Mouse (Mus musculus): Measurements from ENCODE around the gene Frs3. TPM values are rescaled to one million over a fixed set of nuclear protein-coding genes. Genes with fewer than 3 reads are reported as not detected.
A peak's percentile ranks its signal among the peaks of the same experiment; 100 is the strongest.

Gene Frs3
- total and polyA plus RNA-seq, 2 experiments from 2014 or later: 58.8 to 143 TPM

- H3K27ac ChIP-seq: no peak overlapping the region
- H3K9me3 ChIP-seq (ENCODE audit: low read length): no peaks in the 10 kb centered on the region
- ATAC-seq: no peak
- no peak overlapping the region for H3K4me3 ChIP-seq (ENCODE audit: low read length)
- no peak for TF ChIP-seq CTCF (IDR thresholded peaks at IDR 0.05; ENCODE audit: low read depth)
- DNase-seq (ENCODE audit: low spot score): no peak
- H3K4me2 ChIP-seq (ENCODE audit: low read depth, low read length): no peak overlapping the region
- no peak overlapping the region for H3K9ac ChIP-seq (replicated peaks; ENCODE audit: low read length)
- H3K4me1 ChIP-seq (ENCODE audit: insufficient read depth, low read length): no peaks in the 10 kb centered on the region
- no peaks in the 10 kb centered on the region for H3K27me3 ChIP-seq (ENCODE audit: insufficient read depth, low read length)
- 81% methylated on average over 4 of the region's 4 CpGs for WGBS
- no peaks in the 10 kb centered on the region for H3K36me3 ChIP-seq (ENCODE audit: insufficient read depth, low read length)
Observed at GRCm38 (mm10) chr17:47721183-47721582, 32.4 kb downstream of the Frs3 start.

GRCm38 (mm10) chr17:47726566-47726965 is 37.7 kb downstream of the Frs3 start, which contains the start of gene Pgc:
TSS of gene Pgc (plus strand) at chr17:47726842.
- ATAC-seq: no peak
- 76% methylated on average over 11 of the region's 11 CpGs for WGBS
- Histone ChIP-seq H3K27ac (no peak within 1 kb of the TSS), H3K4me2 (ENCODE audit: low read depth, low read length) (no peak within 1 kb of the TSS), H3K4me1 (ENCODE audit: insufficient read depth, low read length) (no peaks in the 10 kb centered on the region), H3K4me3 (ENCODE audit: low read length) (no peak within 1 kb of the TSS), H3K9me3 (ENCODE audit: low read length) (no peaks in the 10 kb centered on the region), H3K9ac (replicated peaks; ENCODE audit: low read length) (no peak within 1 kb of the TSS), H3K27me3 (ENCODE audit: insufficient read depth, low read length) (no peaks in the 10 kb centered on the region), H3K36me3 (ENCODE audit: insufficient read depth, low read length) (no peaks in the 10 kb centered on the region)
- no peak for DNase-seq (ENCODE audit: low spot score)
- TF ChIP-seq CTCF (IDR thresholded peaks at IDR 0.05; ENCODE audit: low read depth): no peak

- Histone ChIP-seq H3K4me2 (ENCODE audit: low read depth, low read length) (no peak overlapping the region), H3K27ac (no peak overlapping the region), H3K9me3 (ENCODE audit: low read length) (no peaks in the 10 kb centered on the region), H3K4me3 (ENCODE audit: low read length) (no peak overlapping the region), H3K27me3 (ENCODE audit: insufficient read depth, low read length) (no peaks in the 10 kb centered on the region), H3K36me3 (ENCODE audit: insufficient read depth, low read length) (no peaks in the 10 kb centered on the region), H3K4me1 (ENCODE audit: insufficient read depth, low read length) (no peaks in the 10 kb centered on the region), H3K9ac (replicated peaks; ENCODE audit: low read length) (no peak overlapping the region)
- DNase-seq (ENCODE audit: low spot score) (no peak), ATAC-seq (no peak)
- WGBS: 50% methylated on average over 24 of the region's 24 CpGs
- peak; percentile 29 for TF ChIP-seq CTCF (IDR thresholded peaks at IDR 0.05; ENCODE audit: low read depth)
Observed at GRCm38 (mm10) chr17:47730633-47731575, 42.1 kb downstream of the Frs3 start.

GRCm38 (mm10) chr17:47735553-47736100 is 46.8 kb downstream of the Frs3 start:
- ATAC-seq: no peak
- 75% methylated on average over 14 of the region's 14 CpGs for WGBS
- TF ChIP-seq CTCF (IDR thresholded peaks at IDR 0.05; ENCODE audit: low read depth): no peak

GRCm38 (mm10) chr17:47736856-47737255 is 48.0 kb downstream of the Frs3 start, which contains the start of gene Tfeb:
TSS of gene Tfeb (plus strand) at chr17:47737030.
- H3K9ac ChIP-seq (replicated peaks; ENCODE audit: low read length): peak within 1 kb of the TSS; percentile 53
- H3K36me3 ChIP-seq (ENCODE audit: insufficient read depth, low read length): no peaks in the 10 kb centered on the region
- H3K27ac ChIP-seq: peak within 1 kb of the TSS; percentile 69
- H3K27me3 ChIP-seq (ENCODE audit: insufficient read depth, low read length): no peaks in the 10 kb centered on the region
- H3K4me1 ChIP-seq (ENCODE audit: insufficient read depth, low read length): 0 out of 2 replicates have a peak, but pooled peaks cover 5% of the 10 kb centered on the region
- TF ChIP-seq CTCF (IDR thresholded peaks at IDR 0.05; ENCODE audit: low read depth): peak; percentile 80
- no peaks in the 10 kb centered on the region for H3K9me3 ChIP-seq (ENCODE audit: low read length)
- peak within 1 kb of the TSS; percentile 95 for H3K4me2 ChIP-seq (ENCODE audit: low read depth, low read length)
- H3K4me3 ChIP-seq (ENCODE audit: low read length): peak within 1 kb of the TSS; percentile 61
- WGBS: 2% methylated on average over 43 of the region's 47 CpGs
- ATAC-seq (peak; percentile 74), DNase-seq (ENCODE audit: low spot score) (peak; percentile 96)

More at GRCm38 (mm10) chr17:47735553-47736100, 46.8 kb downstream of the Frs3 start:
- no peak overlapping the region for H3K4me2 ChIP-seq (ENCODE audit: low read depth, low read length)
- no peaks in the 10 kb centered on the region for H3K36me3 ChIP-seq (ENCODE audit: insufficient read depth, low read length)
- no peak for DNase-seq (ENCODE audit: low spot score)
- H3K9me3 ChIP-seq (ENCODE audit: low read length): no peaks in the 10 kb centered on the region
- H3K9ac ChIP-seq (replicated peaks; ENCODE audit: low read length): no peak overlapping the region
- H3K27ac ChIP-seq: no peak overlapping the region
- H3K4me3 ChIP-seq (ENCODE audit: low read length): no peak overlapping the region
- no peaks in the 10 kb centered on the region for H3K27me3 ChIP-seq (ENCODE audit: insufficient read depth, low read length)
- H3K4me1 ChIP-seq (ENCODE audit: insufficient read depth, low read length): 0 out of 2 replicates have a peak, but pooled peaks cover 5% of the 10 kb centered on the region

- no peak for TF ChIP-seq CTCF (IDR thresholded peaks at IDR 0.05; ENCODE audit: low read depth)
- Histone ChIP-seq H3K4me3 (ENCODE audit: low read length) (peak overlapping the region; percentile 61), H3K4me1 (ENCODE audit: insufficient read depth, low read length) (0 out of 2 replicates have a peak, but pooled peaks cover 5% of the 10 kb centered on the region), H3K4me2 (ENCODE audit: low read depth, low read length) (peak overlapping the region; percentile 95), H3K9me3 (ENCODE audit: low read length) (no peaks in the 10 kb centered on the region), H3K36me3 (ENCODE audit: insufficient read depth, low read length) (no peaks in the 10 kb centered on the region), H3K27ac (peak overlapping the region; percentile 69), H3K27me3 (ENCODE audit: insufficient read depth, low read length) (no peaks in the 10 kb centered on the region), H3K9ac (replicated peaks; ENCODE audit: low read length) (peak overlapping the region; percentile 53)
- WGBS: 1% methylated on average over 46 of the region's 60 CpGs
- DNase-seq (ENCODE audit: low spot score) (peak; percentile 70), ATAC-seq (peak; percentile 83)
Observed at GRCm38 (mm10) chr17:47737271-47738065, 48.6 kb downstream of the Frs3 start.

Data from hindbrain, postnatal 0 days (tissue).